Mouse (Mus musculus): ENCODE data around the gene Nmral1. TPM values are rescaled to one million over a fixed set of nuclear protein-coding genes. Genes with fewer than 3 reads are reported as not detected.

Gene Nmral1
- polyA plus RNA-seq, 1 experiment from 2014 or later: 52.5 TPM

- no peak overlapping the region for H3K4me3 ChIP-seq (replicated peaks)
- WGBS: 77% methylated on average over 2 of the region's 2 CpGs
- no peaks in the 10 kb centered on the region for H3K9me3 ChIP-seq (replicated peaks)
- no peaks in the 10 kb centered on the region; the same call in 1 of the 2 replicates for H3K4me1 ChIP-seq
- H3K36me3 ChIP-seq: peaks cover 5% of the 10 kb centered on the region; the same call in 1 of the 2 replicates
- no peaks in the 10 kb centered on the region for H3K27me3 ChIP-seq
- no peak overlapping the region for H3K27ac ChIP-seq (replicated peaks)
- ATAC-seq (ENCODE audit: insufficient number of reproducible peaks, low FRiP score, low TSS enrichment, low read depth): peak; percentile 34; the same call in 1 of the 2 replicates
- H3K9ac ChIP-seq: no peak overlapping the region
- no peak overlapping the region for H3K4me2 ChIP-seq (replicated peaks)
Measured at GRCm38 (mm10) chr16:4736262-4736661, 17.1 kb upstream of the Nmral1 start.

- Histone ChIP-seq H3K9me3 (replicated peaks) (no peaks in the 10 kb centered on the region), H3K9ac (no peak overlapping the region), H3K36me3 (peaks cover 5% of the 10 kb centered on the region; the same call in 1 of the 2 replicates), H3K27ac (replicated peaks) (no peak overlapping the region), H3K4me3 (replicated peaks) (no peak overlapping the region), H3K4me1 (0 out of 2 replicates have a peak, but pooled peaks cover 11% of the 10 kb centered on the region), H3K4me2 (replicated peaks) (no peak overlapping the region), H3K27me3 (no peaks in the 10 kb centered on the region)
- ATAC-seq (ENCODE audit: insufficient number of reproducible peaks, low FRiP score, low TSS enrichment, low read depth): no peak
- 65% methylated on average over 3 of the region's 3 CpGs for WGBS
Measured at GRCm38 (mm10) chr16:4730776-4731358, 11.7 kb upstream of the Nmral1 start.

GRCm38 (mm10) chr16:4727963-4728362 lies 8.8 kb upstream of the Nmral1 start:
- Histone ChIP-seq H3K36me3 (no peaks in the 10 kb centered on the region), H3K9ac (no peak overlapping the region), H3K27ac (replicated peaks) (no peak overlapping the region), H3K9me3 (replicated peaks) (no peaks in the 10 kb centered on the region), H3K27me3 (no peaks in the 10 kb centered on the region), H3K4me3 (replicated peaks) (no peak overlapping the region), H3K4me2 (replicated peaks) (no peak overlapping the region), H3K4me1 (0 out of 2 replicates have a peak, but pooled peaks cover 11% of the 10 kb centered on the region)
- WGBS: 21% methylated on average over 1 of the region's 1 CpGs
- ATAC-seq (ENCODE audit: insufficient number of reproducible peaks, low FRiP score, low TSS enrichment, low read depth): no peak

GRCm38 (mm10) chr16:4727526-4727925 lies 8.4 kb upstream of the Nmral1 start:
- no peaks in the 10 kb centered on the region for H3K36me3 ChIP-seq
- no peaks in the 10 kb centered on the region for H3K9me3 ChIP-seq (replicated peaks)
- peak overlapping the region; percentile 77; the same call in 1 of the 2 replicates for H3K4me2 ChIP-seq (replicated peaks)
- 0 out of 2 replicates have a peak, but pooled peaks cover 11% of the 10 kb centered on the region for H3K4me1 ChIP-seq
- WGBS: 85% methylated on average over 1 of the region's 1 CpGs
- H3K9ac ChIP-seq: no peak overlapping the region
- no peak for ATAC-seq (ENCODE audit: insufficient number of reproducible peaks, low FRiP score, low TSS enrichment, low read depth)
- H3K27ac ChIP-seq (replicated peaks): no peak overlapping the region
- H3K4me3 ChIP-seq (replicated peaks): peak overlapping the region; percentile 96
- no peaks in the 10 kb centered on the region for H3K27me3 ChIP-seq

GRCm38 (mm10) chr16:4726528-4727128 lies 7.5 kb upstream of the Nmral1 start:
- Histone ChIP-seq H3K27ac (replicated peaks) (peak overlapping the region; percentile 86), H3K4me3 (replicated peaks) (peak overlapping the region; percentile 96), H3K9me3 (replicated peaks) (no peaks in the 10 kb centered on the region), H3K4me2 (replicated peaks) (peak overlapping the region; percentile 77), H3K9ac (peak overlapping the region; percentile 91), H3K4me1 (0 out of 2 replicates have a peak, but pooled peaks cover 11% of the 10 kb centered on the region), H3K36me3 (no peaks in the 10 kb centered on the region), H3K27me3 (no peaks in the 10 kb centered on the region)
- under 1% methylated on average over 40 of the region's 40 CpGs for WGBS
- ATAC-seq (ENCODE audit: insufficient number of reproducible peaks, low FRiP score, low TSS enrichment, low read depth): peak; percentile 35

GRCm38 (mm10) chr16:4725780-4726527 lies 6.8 kb upstream of the Nmral1 start, which contains the start of gene Hmox2:
TSS of gene Hmox2 (plus strand) at chr16:4726361.
- Histone ChIP-seq H3K9ac (peak within 1 kb of the TSS; percentile 91), H3K27me3 (no peaks in the 10 kb centered on the region), H3K4me1 (0 out of 2 replicates have a peak, but pooled peaks cover 11% of the 10 kb centered on the region), H3K4me3 (replicated peaks) (peak within 1 kb of the TSS; percentile 96), H3K36me3 (no peaks in the 10 kb centered on the region), H3K27ac (replicated peaks) (peak within 1 kb of the TSS; percentile 86), H3K9me3 (replicated peaks) (no peaks in the 10 kb centered on the region), H3K4me2 (replicated peaks) (peak within 1 kb of the TSS; percentile 77)
- WGBS: 5% methylated on average over 35 of the region's 35 CpGs
- peak; percentile 94 for ATAC-seq (ENCODE audit: insufficient number of reproducible peaks, low FRiP score, low TSS enrichment, low read depth)

GRCm38 (mm10) chr16:4725266-4725665 lies 6.1 kb upstream of the Nmral1 start:
- no peak for ATAC-seq (ENCODE audit: insufficient number of reproducible peaks, low FRiP score, low TSS enrichment, low read depth)
- Histone ChIP-seq H3K36me3 (no peaks in the 10 kb centered on the region), H3K27me3 (no peaks in the 10 kb centered on the region), H3K9ac (no peak overlapping the region), H3K4me1 (0 out of 2 replicates have a peak, but pooled peaks cover 11% of the 10 kb centered on the region), H3K9me3 (replicated peaks) (no peaks in the 10 kb centered on the region), H3K4me3 (replicated peaks) (no peak overlapping the region), H3K4me2 (replicated peaks) (no peak overlapping the region), H3K27ac (replicated peaks) (no peak overlapping the region)
- 74% methylated on average over 4 of the region's 4 CpGs for WGBS

- no peaks in the 10 kb centered on the region for H3K9me3 ChIP-seq (replicated peaks)
- no peaks in the 10 kb centered on the region for H3K27me3 ChIP-seq
- no peaks in the 10 kb centered on the region for H3K36me3 ChIP-seq
- no peak overlapping the region for H3K4me3 ChIP-seq (replicated peaks)
- no peak for ATAC-seq (ENCODE audit: insufficient number of reproducible peaks, low FRiP score, low TSS enrichment, low read depth)
- peaks cover 10% of the 10 kb centered on the region; the same call in 1 of the 2 replicates for H3K4me1 ChIP-seq
- H3K4me2 ChIP-seq (replicated peaks): no peak overlapping the region
- no peak overlapping the region for H3K27ac ChIP-seq (replicated peaks)
- 68% methylated on average over 3 of the region's 3 CpGs for WGBS
- H3K9ac ChIP-seq: no peak overlapping the region
Measured at GRCm38 (mm10) chr16:4722915-4723209, 3.7 kb upstream of the Nmral1 start.

- 69% methylated on average over 7 of the region's 7 CpGs for WGBS
- H3K4me2 ChIP-seq (replicated peaks): no peak overlapping the region
- H3K27ac ChIP-seq (replicated peaks): no peak overlapping the region
- H3K36me3 ChIP-seq: no peaks in the 10 kb centered on the region
- H3K4me1 ChIP-seq: peaks cover 9% of the 10 kb centered on the region; the same call in 1 of the 2 replicates
- H3K9me3 ChIP-seq (replicated peaks): no peaks in the 10 kb centered on the region
- H3K4me3 ChIP-seq (replicated peaks): no peak overlapping the region
- no peak overlapping the region for H3K9ac ChIP-seq
- ATAC-seq (ENCODE audit: insufficient number of reproducible peaks, low FRiP score, low TSS enrichment, low read depth): no peak
- H3K27me3 ChIP-seq: no peaks in the 10 kb centered on the region
Measured at GRCm38 (mm10) chr16:4722128-4722914, 3.2 kb upstream of the Nmral1 start.

- Histone ChIP-seq H3K9me3 (replicated peaks) (no peaks in the 10 kb centered on the region), H3K4me3 (replicated peaks) (peak overlapping the region; percentile 69), H3K27me3 (no peaks in the 10 kb centered on the region), H3K27ac (replicated peaks) (no peak overlapping the region), H3K4me2 (replicated peaks) (peak overlapping the region; percentile 79), H3K4me1 (peaks cover 3% of the 10 kb centered on the region; the same call in 1 of the 2 replicates), H3K36me3 (peaks cover 28% of the 10 kb centered on the region), H3K9ac (no peak overlapping the region)
- 57% methylated on average over 3 of the region's 3 CpGs for WGBS
- no peak for ATAC-seq (ENCODE audit: insufficient number of reproducible peaks, low FRiP score, low TSS enrichment, low read depth)
Measured at GRCm38 (mm10) chr16:4717866-4718265, 1.3 kb downstream of the Nmral1 start.
